Mouse (Mus musculus): ENCODE data around the gene Olfr543. TPM values are rescaled to one million over a fixed set of nuclear protein-coding genes. Genes with fewer than 3 reads are reported as not detected.
"Not testable (repeated sequence)": the region's sequence is repeated elsewhere in the genome, so short reads cannot be mapped to it uniquely, and the experiment has no call there.

Olfr543 gene
- total and polyA plus RNA-seq, 2 experiments from 2014 or later, result 0.23 TPM; not detected in 1

- no peaks in the 10 kb centered on the region; the same call in 1 of the 2 replicates for H3K27me3 ChIP-seq (ENCODE audit: insufficient read depth, low read length)
- TF ChIP-seq CTCF (IDR thresholded peaks at IDR 0.05; ENCODE audit: low read depth), result no peak
- DNase-seq (no peak), ATAC-seq (no peak)
- H3K27ac ChIP-seq (ENCODE audit: low read depth, low read length), result no peak overlapping the region
- H3K4me3 ChIP-seq (ENCODE audit: low read depth, low read length), result no peak overlapping the region
- H3K9ac ChIP-seq, result no peak overlapping the region
- H3K9me3 ChIP-seq (ENCODE audit: low read length), result no peaks in the 10 kb centered on the region
- H3K36me3 ChIP-seq (ENCODE audit: insufficient read depth), result no peaks in the 10 kb centered on the region
- 62% methylated on average over 7 of the region's 7 CpGs for WGBS
- H3K4me1 ChIP-seq (ENCODE audit: insufficient read depth), result no peaks in the 10 kb centered on the region
- H3K4me2 ChIP-seq (ENCODE audit: low read depth), result no peak overlapping the region
Observed at GRCm38 (mm10) chr7:102509726-102510125, 28.2 kb upstream of the Olfr543 start.

- no peaks in the 10 kb centered on the region for H3K9me3 ChIP-seq (ENCODE audit: low read length)
- H3K4me2 ChIP-seq (ENCODE audit: low read depth), result no peak overlapping the region
- no peaks in the 10 kb centered on the region for H3K36me3 ChIP-seq (ENCODE audit: insufficient read depth)
- no peak for TF ChIP-seq CTCF (IDR thresholded peaks at IDR 0.05; ENCODE audit: low read depth)
- ATAC-seq, result no peak
- no peak overlapping the region for H3K9ac ChIP-seq
- no peak overlapping the region for H3K27ac ChIP-seq (ENCODE audit: low read depth, low read length)
- DNase-seq, result no peak
- no peaks in the 10 kb centered on the region for H3K27me3 ChIP-seq (ENCODE audit: insufficient read depth, low read length)
- no peaks in the 10 kb centered on the region for H3K4me1 ChIP-seq (ENCODE audit: insufficient read depth)
- 91% methylated on average over 6 of the region's 6 CpGs for WGBS
- no peak overlapping the region for H3K4me3 ChIP-seq (ENCODE audit: low read depth, low read length)
Observed at GRCm38 (mm10) chr7:102508666-102509065, 27.2 kb upstream of the Olfr543 start.

GRCm38 (mm10) chr7:102508066-102508465, 26.6 kb upstream of the Olfr543 start:
- H3K4me1 ChIP-seq (ENCODE audit: insufficient read depth), result no peaks in the 10 kb centered on the region
- H3K27me3 ChIP-seq (ENCODE audit: insufficient read depth, low read length), result no peaks in the 10 kb centered on the region
- 90% methylated on average over 9 of the region's 9 CpGs for WGBS
- TF ChIP-seq CTCF (IDR thresholded peaks at IDR 0.05; ENCODE audit: low read depth), result no peak
- H3K4me3 ChIP-seq (ENCODE audit: low read depth, low read length), result no peak overlapping the region
- H3K27ac ChIP-seq (ENCODE audit: low read depth, low read length), result no peak overlapping the region
- no peak overlapping the region for H3K4me2 ChIP-seq (ENCODE audit: low read depth)
- ATAC-seq (no peak), DNase-seq (no peak)
- H3K9ac ChIP-seq, result no peak overlapping the region
- no peaks in the 10 kb centered on the region for H3K36me3 ChIP-seq (ENCODE audit: insufficient read depth)
- H3K9me3 ChIP-seq (ENCODE audit: low read length), result no peaks in the 10 kb centered on the region

GRCm38 (mm10) chr7:102506848-102507247, 25.4 kb upstream of the Olfr543 start:
- Histone ChIP-seq H3K4me1 (ENCODE audit: insufficient read depth) (no peaks in the 10 kb centered on the region), H3K4me3 (ENCODE audit: low read depth, low read length) (no peak overlapping the region), H3K4me2 (ENCODE audit: low read depth) (no peak overlapping the region), H3K36me3 (ENCODE audit: insufficient read depth) (no peaks in the 10 kb centered on the region), H3K9ac (no peak overlapping the region), H3K9me3 (ENCODE audit: low read length) (no peaks in the 10 kb centered on the region), H3K27ac (ENCODE audit: low read depth, low read length) (no peak overlapping the region), H3K27me3 (ENCODE audit: insufficient read depth, low read length) (no peaks in the 10 kb centered on the region)
- TF ChIP-seq CTCF (IDR thresholded peaks at IDR 0.05; ENCODE audit: low read depth), result peak; percentile 92
- WGBS, result 42% methylated on average over 3 of the region's 3 CpGs
- DNase-seq (peak; percentile 79), ATAC-seq (peak; percentile 90)

- Histone ChIP-seq H3K4me1 (ENCODE audit: insufficient read depth) (no peaks in the 10 kb centered on the region), H3K27me3 (ENCODE audit: insufficient read depth, low read length) (no peaks in the 10 kb centered on the region), H3K27ac (ENCODE audit: low read depth, low read length) (no peak overlapping the region), H3K9ac (no peak overlapping the region), H3K4me2 (ENCODE audit: low read depth) (no peak overlapping the region), H3K36me3 (ENCODE audit: insufficient read depth) (no peaks in the 10 kb centered on the region), H3K4me3 (ENCODE audit: low read depth, low read length) (no peak overlapping the region), H3K9me3 (ENCODE audit: low read length) (no peaks in the 10 kb centered on the region)
- TF ChIP-seq CTCF (IDR thresholded peaks at IDR 0.05; ENCODE audit: low read depth), result no peak
- DNase-seq (no peak), ATAC-seq (no peak)
- WGBS, result 75% methylated on average over 5 of the region's 5 CpGs
Observed at GRCm38 (mm10) chr7:102501986-102502385, 20.5 kb upstream of the Olfr543 start.

GRCm38 (mm10) chr7:102499473-102499872, 18.0 kb upstream of the Olfr543 start, which contains the start of gene Olfr545:
Gene Olfr545 (minus strand): TSS chr7:102499573.
- WGBS, result 56% methylated on average over 3 of the region's 3 CpGs
- no peaks in the 10 kb centered on the region for H3K27me3 ChIP-seq (ENCODE audit: insufficient read depth, low read length)
- no peaks in the 10 kb centered on the region for H3K36me3 ChIP-seq (ENCODE audit: insufficient read depth)
- no peaks in the 10 kb centered on the region for H3K9me3 ChIP-seq (ENCODE audit: low read length)
- ATAC-seq (no peak), DNase-seq (no peak)
- no peak for TF ChIP-seq CTCF (IDR thresholded peaks at IDR 0.05; ENCODE audit: low read depth)
- H3K4me3 ChIP-seq (ENCODE audit: low read depth, low read length), result no peak within 1 kb of the TSS
- no peaks in the 10 kb centered on the region for H3K4me1 ChIP-seq (ENCODE audit: insufficient read depth)
- H3K4me2 ChIP-seq (ENCODE audit: low read depth), result no peak within 1 kb of the TSS
- no peak within 1 kb of the TSS for H3K9ac ChIP-seq
- H3K27ac ChIP-seq (ENCODE audit: low read depth, low read length), result no peak within 1 kb of the TSS

- not testable (repeated sequence) for H3K36me3 ChIP-seq (ENCODE audit: insufficient read depth); ATAC-seq; H3K27me3 ChIP-seq (ENCODE audit: insufficient read depth, low read length); H3K4me3 ChIP-seq (ENCODE audit: low read depth, low read length); H3K4me2 ChIP-seq (ENCODE audit: low read depth); DNase-seq; H3K9ac ChIP-seq; H3K4me1 ChIP-seq (ENCODE audit: insufficient read depth); H3K9me3 ChIP-seq (ENCODE audit: low read length); H3K27ac ChIP-seq (ENCODE audit: low read depth, low read length)
- 54% methylated on average over 7 of the region's 7 CpGs for WGBS
Observed at GRCm38 (mm10) chr7:102494416-102494815, 12.9 kb upstream of the Olfr543 start.

- H3K4me3 ChIP-seq (ENCODE audit: low read depth, low read length), result no peak within 1 kb of the TSS
- no peaks in the 10 kb centered on the region for H3K4me1 ChIP-seq (ENCODE audit: insufficient read depth)
- no peak for TF ChIP-seq CTCF (IDR thresholded peaks at IDR 0.05; ENCODE audit: low read depth)
- H3K27me3 ChIP-seq (ENCODE audit: insufficient read depth, low read length), result no peaks in the 10 kb centered on the region
- no peak for DNase-seq
- H3K4me2 ChIP-seq (ENCODE audit: low read depth), result no peak within 1 kb of the TSS
- 33% methylated on average over 1 of the region's 1 CpGs for WGBS
- no peak for ATAC-seq
- H3K9me3 ChIP-seq (ENCODE audit: low read length), result no peaks in the 10 kb centered on the region
- H3K27ac ChIP-seq (ENCODE audit: low read depth, low read length), result no peak within 1 kb of the TSS
- H3K36me3 ChIP-seq (ENCODE audit: insufficient read depth), result no peaks in the 10 kb centered on the region
- no peak within 1 kb of the TSS for H3K9ac ChIP-seq
Observed at GRCm38 (mm10) chr7:102488161-102488560, 6.7 kb upstream of the Olfr543 start, which contains the start of gene Olfr544. Gene Olfr544 (minus strand): TSS chr7:102488313.

Measured in forebrain, postnatal 0 days (tissue).